Mouse (Mus musculus): Measurements from ENCODE around the gene S100a7a. TPM values are rescaled to one million over a fixed set of nuclear protein-coding genes. Genes with fewer than 3 reads are reported as not detected.

S100a7a gene
- polyA plus RNA-seq, 1 experiment from 2014 or later: not detected

DNA sequence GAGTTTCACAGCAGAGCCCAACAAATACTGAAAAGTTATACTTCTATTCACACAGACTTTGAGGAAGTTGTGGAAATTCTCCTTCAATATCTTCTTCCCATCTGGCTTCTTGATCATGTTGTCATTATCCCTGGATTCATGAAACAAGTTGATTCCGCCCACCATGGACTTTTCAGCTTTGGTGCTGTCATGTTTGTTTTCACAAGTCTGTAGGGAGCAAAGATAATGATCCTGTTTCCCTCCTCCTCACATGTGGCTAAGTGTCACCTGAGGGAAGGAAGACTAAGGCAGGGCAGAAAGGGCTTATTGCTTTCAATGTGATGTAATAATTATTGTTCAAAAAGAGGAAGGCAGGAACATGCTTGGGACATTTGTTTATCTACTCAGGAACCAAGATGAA, 6.5 kb upstream of the S100a7a start:
- no peak overlapping the region for H3K4me3 ChIP-seq (ENCODE audit: low read depth, low read length)
- 55% methylated on average over 1 of the region's 1 CpGs for WGBS
- H3K4me2 ChIP-seq: no peak overlapping the region
- no peak overlapping the region for H3K27ac ChIP-seq (ENCODE audit: low read depth)
- TF ChIP-seq CTCF (IDR thresholded peaks at IDR 0.05; ENCODE audit: low read depth): no peak
- no peak for DNase-seq
- no peaks in the 10 kb centered on the region for H3K27me3 ChIP-seq (ENCODE audit: insufficient read depth, low read length)
- H3K9ac ChIP-seq: no peak overlapping the region
- H3K9me3 ChIP-seq (ENCODE audit: low read depth, low read length): no peaks in the 10 kb centered on the region
- no peak for ATAC-seq (ENCODE audit: insufficient read depth)
- H3K4me1 ChIP-seq (ENCODE audit: insufficient read depth): no peaks in the 10 kb centered on the region
- no peaks in the 10 kb centered on the region for H3K36me3 ChIP-seq (ENCODE audit: insufficient read depth)

DNA sequence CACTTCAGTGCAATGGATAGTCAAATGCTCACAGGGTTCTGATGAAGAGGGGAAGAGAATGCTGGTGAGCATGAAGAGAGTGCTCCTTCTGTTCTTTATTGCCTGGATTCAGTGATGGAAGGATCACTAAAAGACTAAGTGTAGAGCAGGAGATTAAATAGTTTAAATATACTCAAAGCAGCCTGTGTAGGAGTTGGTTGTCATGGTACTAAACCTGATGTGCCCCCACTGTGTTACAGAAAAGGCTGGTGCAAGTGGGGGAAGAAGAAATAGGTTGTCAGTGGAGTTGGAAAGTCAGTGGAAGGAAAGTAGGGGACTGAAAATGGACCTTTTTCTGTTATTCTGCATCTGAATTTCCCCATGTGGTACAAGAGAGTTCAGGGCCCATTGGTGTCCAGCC, 4.8 kb upstream of the S100a7a start:
- Histone ChIP-seq H3K9me3 (ENCODE audit: low read depth, low read length) (no peaks in the 10 kb centered on the region), H3K27ac (ENCODE audit: low read depth) (no peak overlapping the region), H3K27me3 (ENCODE audit: insufficient read depth, low read length) (no peaks in the 10 kb centered on the region), H3K4me2 (no peak overlapping the region), H3K36me3 (ENCODE audit: insufficient read depth) (no peaks in the 10 kb centered on the region), H3K4me1 (ENCODE audit: insufficient read depth) (no peaks in the 10 kb centered on the region), H3K4me3 (ENCODE audit: low read depth, low read length) (no peak overlapping the region), H3K9ac (no peak overlapping the region)
- no peak for ATAC-seq (ENCODE audit: insufficient read depth)
- no peak for TF ChIP-seq CTCF (IDR thresholded peaks at IDR 0.05; ENCODE audit: low read depth)
- no peak for DNase-seq

DNA sequence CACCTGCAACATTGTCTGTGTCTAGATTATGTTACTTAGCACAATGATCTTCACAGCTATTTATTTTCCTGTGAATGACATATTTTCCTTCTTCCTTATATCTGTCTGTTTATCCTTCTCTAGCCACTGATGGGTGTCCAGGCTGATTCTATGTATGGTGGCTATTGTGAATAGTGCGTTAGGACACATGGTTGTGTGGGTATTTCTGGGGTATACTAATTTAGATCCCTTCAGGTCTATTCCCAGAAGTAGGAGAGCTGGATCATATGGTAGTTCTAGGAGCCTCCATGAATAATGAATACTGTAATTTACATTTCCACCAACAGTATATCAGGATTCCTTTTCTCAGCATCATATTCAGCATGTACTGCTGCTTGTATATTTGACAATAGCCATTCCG, 4.0 kb upstream of the S100a7a start:
- 93% methylated on average over 2 of the region's 2 CpGs for WGBS
- H3K27ac ChIP-seq (ENCODE audit: low read depth): no peak overlapping the region
- ATAC-seq (ENCODE audit: insufficient read depth): no peak

DNA sequence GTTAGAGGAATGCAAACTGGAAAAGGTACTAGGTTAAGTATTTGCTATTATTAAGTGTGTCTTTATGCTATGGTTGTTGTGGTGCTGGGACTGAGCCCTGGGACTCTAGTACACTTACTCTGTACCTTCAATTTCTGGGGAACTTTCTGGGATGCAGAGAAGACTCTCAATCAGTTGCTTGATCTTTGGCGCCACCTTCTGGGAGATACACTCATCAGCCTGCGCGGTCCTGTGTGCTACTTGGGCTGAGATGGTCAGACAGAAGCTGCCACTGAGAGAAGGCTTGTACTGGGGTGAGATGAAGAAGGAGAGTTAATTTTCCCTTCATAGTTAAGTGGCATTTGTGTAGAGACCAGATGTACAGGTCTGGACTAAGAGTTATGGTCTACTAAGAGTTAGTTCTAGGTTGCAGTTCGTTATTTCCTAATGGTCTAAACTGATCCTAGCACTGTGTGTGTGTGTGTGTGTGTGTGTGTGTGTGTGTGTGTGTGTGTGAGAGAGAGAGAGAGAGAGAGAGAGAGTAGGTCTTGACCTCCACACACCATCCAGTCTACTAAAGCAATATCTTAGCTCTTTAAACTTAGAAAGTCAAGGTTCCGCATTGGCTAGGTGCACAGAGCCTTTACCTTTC, 824 bp upstream of the S100a7a start:
- Histone ChIP-seq H3K27ac (ENCODE audit: low read depth) (no peak overlapping the region), H3K9me3 (ENCODE audit: low read depth, low read length) (no peaks in the 10 kb centered on the region), H3K4me3 (ENCODE audit: low read depth, low read length) (no peak overlapping the region), H3K4me1 (ENCODE audit: insufficient read depth) (no peaks in the 10 kb centered on the region), H3K36me3 (ENCODE audit: insufficient read depth) (no peaks in the 10 kb centered on the region), H3K27me3 (ENCODE audit: insufficient read depth, low read length) (no peaks in the 10 kb centered on the region), H3K4me2 (no peak overlapping the region), H3K9ac (no peak overlapping the region)
- ATAC-seq (ENCODE audit: insufficient read depth) (peak; percentile 80), DNase-seq (peak; percentile 93)
- WGBS: 34% methylated on average over 5 of the region's 5 CpGs
- peak; percentile 84 for TF ChIP-seq CTCF (IDR thresholded peaks at IDR 0.05; ENCODE audit: low read depth)

More for the DNA sequence above, 4.0 kb upstream of the S100a7a start:
- DNase-seq: no peak
- no peak overlapping the region for H3K4me2 ChIP-seq
- H3K9ac ChIP-seq: no peak overlapping the region
- no peaks in the 10 kb centered on the region for H3K9me3 ChIP-seq (ENCODE audit: low read depth, low read length)
- no peaks in the 10 kb centered on the region for H3K36me3 ChIP-seq (ENCODE audit: insufficient read depth)
- no peaks in the 10 kb centered on the region for H3K4me1 ChIP-seq (ENCODE audit: insufficient read depth)
- no peak for TF ChIP-seq CTCF (IDR thresholded peaks at IDR 0.05; ENCODE audit: low read depth)
- no peaks in the 10 kb centered on the region for H3K27me3 ChIP-seq (ENCODE audit: insufficient read depth, low read length)
- H3K4me3 ChIP-seq (ENCODE audit: low read depth, low read length): no peak overlapping the region

DNA sequence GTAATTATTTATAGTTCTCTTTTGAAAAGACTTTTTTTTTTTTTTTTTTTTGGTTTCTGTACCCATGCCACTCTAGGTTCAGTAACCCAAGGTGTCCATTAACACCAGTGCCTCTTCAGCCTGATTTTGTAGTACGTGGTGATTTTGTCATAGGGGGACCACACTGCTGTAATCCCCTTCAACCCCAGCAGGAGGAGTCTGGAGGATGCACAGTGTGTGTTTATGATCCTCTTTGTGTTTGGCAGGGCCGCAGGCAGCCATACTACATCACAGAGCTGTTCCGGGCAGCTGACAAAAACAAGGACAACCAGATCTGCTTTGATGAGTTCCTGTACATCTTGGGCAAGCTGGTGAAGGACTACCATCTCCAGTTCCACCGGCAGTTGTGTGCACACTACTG, 3.6 kb downstream of the S100a7a start:
- TF ChIP-seq CTCF (IDR thresholded peaks at IDR 0.05; ENCODE audit: low read depth): peak; percentile 51
- Histone ChIP-seq H3K9ac (no peak overlapping the region), H3K9me3 (ENCODE audit: low read depth, low read length) (no peaks in the 10 kb centered on the region), H3K36me3 (ENCODE audit: insufficient read depth) (no peaks in the 10 kb centered on the region), H3K4me3 (ENCODE audit: low read depth, low read length) (no peak overlapping the region), H3K27me3 (ENCODE audit: insufficient read depth, low read length) (no peaks in the 10 kb centered on the region), H3K27ac (ENCODE audit: low read depth) (no peak overlapping the region), H3K4me1 (ENCODE audit: insufficient read depth) (no peaks in the 10 kb centered on the region), H3K4me2 (no peak overlapping the region)
- 70% methylated on average over 4 of the region's 4 CpGs for WGBS
- ATAC-seq (ENCODE audit: insufficient read depth): no peak
- DNase-seq: peak; percentile 33

DNA sequence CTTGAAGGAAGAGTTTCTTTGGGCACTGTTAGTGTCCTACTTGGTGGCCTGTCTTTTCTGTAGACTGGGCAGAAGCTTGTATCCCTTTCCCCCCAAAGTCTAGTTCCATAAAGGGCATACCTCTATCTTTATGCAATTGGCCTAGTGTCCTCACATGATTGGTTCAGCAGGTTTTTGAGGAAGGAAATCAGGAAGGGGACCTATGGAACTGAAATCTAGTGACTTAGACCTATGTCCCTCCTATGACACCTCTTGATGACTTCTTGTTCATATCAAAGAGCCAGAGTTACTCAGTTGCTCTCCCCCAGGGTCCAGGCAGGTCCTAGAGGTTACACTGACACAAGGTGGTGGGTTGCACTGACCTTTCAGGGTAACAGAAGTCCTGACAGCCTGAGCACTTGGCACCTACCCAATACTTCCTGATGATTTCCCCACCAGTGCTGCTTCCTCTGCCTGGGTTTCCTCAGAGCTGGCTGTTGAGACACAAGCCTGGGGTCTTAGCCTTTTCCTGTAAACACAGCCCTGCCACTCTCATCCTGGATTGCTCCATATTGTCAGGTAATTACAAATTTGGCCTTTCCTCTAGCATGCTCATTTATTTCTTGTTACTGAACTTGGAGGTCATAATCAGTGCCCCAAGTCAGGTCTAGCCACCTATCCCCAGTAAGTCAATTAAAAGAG, 5.7 kb downstream of the S100a7a start:
- ATAC-seq (ENCODE audit: insufficient read depth): no peak
- no peak for TF ChIP-seq CTCF (IDR thresholded peaks at IDR 0.05; ENCODE audit: low read depth)
- Histone ChIP-seq H3K4me1 (ENCODE audit: insufficient read depth) (no peaks in the 10 kb centered on the region), H3K4me2 (no peak overlapping the region), H3K9me3 (ENCODE audit: low read depth, low read length) (no peaks in the 10 kb centered on the region), H3K4me3 (ENCODE audit: low read depth, low read length) (no peak overlapping the region), H3K9ac (no peak overlapping the region), H3K27ac (ENCODE audit: low read depth) (no peak overlapping the region), H3K36me3 (ENCODE audit: insufficient read depth) (no peaks in the 10 kb centered on the region), H3K27me3 (ENCODE audit: insufficient read depth, low read length) (no peaks in the 10 kb centered on the region)
- no peak for DNase-seq

DNA sequence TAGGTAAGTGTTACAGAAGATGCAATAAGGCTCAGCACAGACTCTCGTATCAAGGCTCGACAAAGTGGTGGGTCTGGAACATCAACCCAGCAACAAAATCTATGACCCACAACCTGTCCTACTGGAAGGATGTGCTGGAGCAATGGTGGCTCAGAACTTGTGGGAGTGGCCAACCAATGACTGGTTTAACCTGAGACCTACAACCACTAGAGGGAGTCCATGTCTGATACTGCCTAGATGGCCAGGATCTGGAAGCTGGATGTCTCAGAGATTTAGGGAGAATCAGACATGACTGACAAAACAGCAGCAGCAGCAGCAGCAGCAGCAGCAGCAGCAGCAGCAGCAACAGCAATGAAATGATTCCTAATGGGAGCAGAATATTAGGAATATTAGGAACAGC, 10.4 kb downstream of the S100a7a start:
- ATAC-seq (ENCODE audit: insufficient read depth): no peak
- peak; percentile 43 for DNase-seq
- H3K9me3 ChIP-seq (ENCODE audit: low read depth, low read length): no peaks in the 10 kb centered on the region
- H3K4me3 ChIP-seq (ENCODE audit: low read depth, low read length): no peak overlapping the region
- no peaks in the 10 kb centered on the region for H3K36me3 ChIP-seq (ENCODE audit: insufficient read depth)
- H3K27ac ChIP-seq (ENCODE audit: low read depth): no peak overlapping the region
- 68% methylated on average over 2 of the region's 2 CpGs for WGBS
- H3K9ac ChIP-seq: no peak overlapping the region
- no peak overlapping the region for H3K4me2 ChIP-seq
- no peaks in the 10 kb centered on the region for H3K4me1 ChIP-seq (ENCODE audit: insufficient read depth)
- TF ChIP-seq CTCF (IDR thresholded peaks at IDR 0.05; ENCODE audit: low read depth): peak; percentile 54
- H3K27me3 ChIP-seq (ENCODE audit: insufficient read depth, low read length): no peaks in the 10 kb centered on the region

Data from lung, embryonic 14.5 days (tissue).